ENCODE assay signal across 29 mouse cellular contexts in the genomic region with DNA sequence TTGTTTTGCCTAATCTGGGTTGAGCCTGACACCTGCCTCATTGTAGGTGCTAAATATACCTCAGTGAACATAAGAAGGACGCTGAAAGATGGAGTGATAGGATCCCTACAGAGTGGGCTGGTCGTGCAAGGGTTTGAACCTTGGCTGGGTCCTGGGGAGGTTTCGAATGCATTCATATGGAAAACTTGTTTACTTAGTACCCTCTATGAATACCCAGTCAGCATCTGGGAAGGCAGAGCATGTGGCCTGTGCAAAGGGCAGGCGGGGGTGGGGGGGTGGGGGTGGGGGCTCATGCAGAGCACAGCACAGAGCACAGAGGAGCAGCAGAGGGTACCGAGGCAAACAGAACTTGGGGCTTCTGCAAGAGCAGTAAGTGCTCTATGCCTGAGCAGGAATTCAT. TPM values are rescaled to one million over a fixed set of nuclear protein-coding genes. Genes with fewer than 3 reads are reported as not detected.
DNase-seq lines count a peak whose midpoint lies in the region; ATAC-seq and TF ChIP-seq lines count a peak whose summit lies in the region.
"Had no signal": no experiment of that assay in that cellular context is flagged by ENCODE, and none has a peak within 500 bp of the region (broad histone marks: within the 10 kb centered on the region; RNA-seq: fewer than 3 reads in every experiment).

No protein-coding gene starts in this region.

- no peak overlapping the region for H3K4me3 ChIP-seq in midbrain, embryonic 11.5 days (ENCODE audit: low read depth, low read length)
- H3K4me3 ChIP-seq in midbrain, embryonic 16.5 days (ENCODE audit: low read depth, low read length) = no peak overlapping the region
- H3K4me3 ChIP-seq in liver, postnatal 0 days (ENCODE audit: low read depth, low read length) = no peak overlapping the region
- H3K4me3 ChIP-seq: embryonic facial prominence, embryonic 12.5 days; hindbrain, embryonic 10.5 days; limb, embryonic 13.5 days; liver, embryonic 12.5 days; megakaryocyte, embryonic 14.5 days had no signal

- H3K27me3 ChIP-seq in midbrain, embryonic 11.5 days (ENCODE audit: control insufficient read depth, insufficient read depth, low read length) = no peaks in the 10 kb centered on the region
- no peaks in the 10 kb centered on the region for H3K27me3 ChIP-seq in midbrain, embryonic 16.5 days (ENCODE audit: control insufficient read depth, insufficient read depth, low read depth, low read length)
- H3K27me3 ChIP-seq in liver, postnatal 0 days (ENCODE audit: insufficient read depth, low read length) = no peaks in the 10 kb centered on the region
- H3K27me3 ChIP-seq: embryonic facial prominence, embryonic 12.5 days; limb, embryonic 13.5 days; Patski had no signal

- H3K36me3 ChIP-seq in midbrain, embryonic 11.5 days (ENCODE audit: control insufficient read depth, insufficient read depth, low read length) = no peaks in the 10 kb centered on the region
- H3K36me3 ChIP-seq in midbrain, embryonic 16.5 days (ENCODE audit: control insufficient read depth, insufficient read depth, low read length) = no peaks in the 10 kb centered on the region
- no peaks in the 10 kb centered on the region for H3K36me3 ChIP-seq in liver, postnatal 0 days (replicated peaks; ENCODE audit: insufficient read depth, low read length)
- H3K36me3 ChIP-seq: embryonic facial prominence, embryonic 12.5 days; G1E; hindbrain, embryonic 10.5 days; limb, embryonic 13.5 days; liver, embryonic 12.5 days had no signal

- H3K4me2 ChIP-seq in midbrain, embryonic 11.5 days = no peak overlapping the region
- H3K4me2 ChIP-seq in midbrain, embryonic 16.5 days (ENCODE audit: low read length) = no peak overlapping the region
- H3K4me2 ChIP-seq in liver, postnatal 0 days (ENCODE audit: low read depth, low read length) = no peak overlapping the region
- H3K4me2 ChIP-seq: embryonic facial prominence, embryonic 12.5 days; limb, embryonic 13.5 days; liver, embryonic 12.5 days had no signal

- no peak for TF ChIP-seq CTCF in liver, postnatal 0 days (IDR thresholded peaks at IDR 0.05; ENCODE audit: low read depth)

- H3K27ac ChIP-seq in midbrain, embryonic 11.5 days (ENCODE audit: low read depth, low read length) = no peak overlapping the region
- no peak overlapping the region for H3K27ac ChIP-seq in midbrain, embryonic 16.5 days (ENCODE audit: low read length)
- no peak overlapping the region for H3K27ac ChIP-seq in liver, postnatal 0 days (ENCODE audit: low read depth)
- H3K27ac ChIP-seq: embryonic facial prominence, embryonic 12.5 days; hindbrain, embryonic 10.5 days; limb, embryonic 13.5 days; liver, embryonic 12.5 days; stomach, postnatal 0 days had no signal

- intact Hi-C loops in heart, postnatal 36 days (cut with DNase I) = no loop called here

- no peaks in the 10 kb centered on the region for H3K9me3 ChIP-seq in midbrain, embryonic 11.5 days (ENCODE audit: control insufficient read depth, low read length)
- H3K9me3 ChIP-seq in midbrain, embryonic 16.5 days (replicated peaks; ENCODE audit: control insufficient read depth, low read length, poor library complexity, severe bottlenecking) = no peaks in the 10 kb centered on the region
- H3K9me3 ChIP-seq in liver, postnatal 0 days (ENCODE audit: low read length) = no peaks in the 10 kb centered on the region
- H3K9me3 ChIP-seq: embryonic facial prominence, embryonic 12.5 days; G1E; hindbrain, embryonic 10.5 days; limb, embryonic 13.5 days; liver, embryonic 12.5 days; megakaryocyte, embryonic 14.5 days had no signal

- peak; percentile 63 for DNase-seq in heart, adult 11 months
- no peak for DNase-seq in heart, postnatal 36 days
- no peak for DNase-seq in midbrain, embryonic 11.5 days (ENCODE audit: low spot score, missing footprints)
- peak; percentile 82 for DNase-seq in kidney, adult 9 months
- peak; percentile 58 to 73 for DNase-seq in kidney, postnatal 36 days
- no peak for DNase-seq in gastrocnemius, postnatal 4 days (ENCODE audit: low spot score in 2 of 2)
- DNase-seq in liver, postnatal 0 days = no peak
- DNase-seq: adrenal gland, adult 2 months; cerebellum, adult 11-12 months; cerebellum, postnatal 10 days; forebrain, postnatal 0 days; gastrocnemius, postnatal 36 days; lung, adult 2 months; lung, postnatal 14 days had no signal

- WGBS in midbrain, embryonic 11.5 days = 28% methylated on average over 5 of the region's 5 CpGs
- WGBS in midbrain, embryonic 16.5 days = 26% methylated on average over 5 of the region's 5 CpGs
- 54% methylated on average over 5 of the region's 5 CpGs for WGBS in liver, postnatal 0 days (ENCODE audit: insufficient replicate concordance)

- H3K4me1 ChIP-seq in midbrain, embryonic 11.5 days (ENCODE audit: control insufficient read depth, insufficient read depth, low read length) = 0 out of 2 replicates have a peak, but pooled peaks cover 2% of the 10 kb centered on the region
- no peaks in the 10 kb centered on the region for H3K4me1 ChIP-seq in midbrain, embryonic 16.5 days (ENCODE audit: control insufficient read depth, insufficient read depth, low read length)
- H3K4me1 ChIP-seq in liver, postnatal 0 days (ENCODE audit: insufficient read depth) = peaks cover 17% of the 10 kb centered on the region
- H3K4me1 ChIP-seq: embryonic facial prominence, embryonic 12.5 days; limb, embryonic 13.5 days; liver, embryonic 12.5 days; megakaryocyte, embryonic 14.5 days had no signal

- 0 out of 2 replicates have a peak, but pooled peaks have one; percentile 35 for ATAC-seq in midbrain, embryonic 11.5 days (ENCODE audit: low FRiP score)
- ATAC-seq in midbrain, embryonic 16.5 days = no peak
- no peak for ATAC-seq in liver, postnatal 0 days
- ATAC-seq: forebrain, postnatal 0 days; hindbrain, embryonic 16.5 days; liver, embryonic 12.5 days; Patski had no signal

- no peak for TF ChIP-seq EP300 in liver, postnatal 0 days (IDR thresholded peaks at IDR 0.05; ENCODE audit: low read depth)

- H3K9ac ChIP-seq in midbrain, embryonic 11.5 days (ENCODE audit: low read length) = no peak overlapping the region
- no peak overlapping the region for H3K9ac ChIP-seq in midbrain, embryonic 16.5 days (ENCODE audit: low read depth, low read length)
- no peak overlapping the region for H3K9ac ChIP-seq in liver, postnatal 0 days (replicated peaks)
- H3K9ac ChIP-seq: embryonic facial prominence, embryonic 12.5 days; forebrain, postnatal 0 days; limb, embryonic 13.5 days; liver, embryonic 12.5 days had no signal

RNA-seq across cellular contexts. Expression of gene Cd160, which starts 3.8 kb away (rescaled TPM):
- not detected for total RNA-seq in heart, postnatal 36 days (2021)
- polyA plus RNA-seq in midbrain, embryonic 11.5 days (2014; fragmentation: Nextera tagmentation; extraction: Ambion mirVana) = 0.12 TPM in 1 of 2 replicates, not detected in the other
- polyA plus RNA-seq in midbrain, embryonic 16.5 days (2015; fragmentation: Nextera tagmentation; extraction: Ambion mirVana) = 0.27 and 0.48 TPM in 2 replicates
- not detected for total RNA-seq in gastrocnemius, postnatal 4 days (2021)
- 0.78 and 0.89 TPM in 2 replicates for polyA plus RNA-seq in liver, postnatal 0 days (2015; fragmentation: Nextera tagmentation; extraction: Ambion mirVana)
- total RNA-seq: adrenal gland, adult 2 months; forebrain, postnatal 0 days; gastrocnemius, postnatal 36 days; left cerebral cortex, adult 18-20 months; left cerebral cortex, postnatal 25 days had no signal
- polyA plus RNA-seq: cortical plate, adult 2 months; forebrain, embryonic 11.5 days had no signal

RNA-seq across cellular contexts. Expression of gene Pdzk1, which starts 3.8 kb away (rescaled TPM):
- not detected for total RNA-seq in heart, postnatal 36 days (2021)
- 0.38 and 0.50 TPM in 2 replicates for polyA plus RNA-seq in midbrain, embryonic 11.5 days (2014; fragmentation: Nextera tagmentation; extraction: Ambion mirVana)
- polyA plus RNA-seq in midbrain, embryonic 16.5 days (2015; fragmentation: Nextera tagmentation; extraction: Ambion mirVana) = 0.60 and 0.68 TPM in 2 replicates
- total RNA-seq in gastrocnemius, postnatal 4 days (2021) = under 1 TPM in 1 of 2 experiments, not detected in 1; 0.21 TPM
- 49.4 and 57.7 TPM in 2 replicates for polyA plus RNA-seq in liver, postnatal 0 days (2015; fragmentation: Nextera tagmentation; extraction: Ambion mirVana)
- total RNA-seq: forebrain, postnatal 0 days; gastrocnemius, postnatal 36 days; monocyte, adult 5-6 weeks had no signal
- polyA plus RNA-seq: adrenal gland, adult 2 months; embryonic facial prominence, embryonic 12.5 days; forebrain, embryonic 11.5 days; limb, embryonic 13.5 days had no signal

Comparison
In these comparisons a context has a peak if more than half of its experiments do, and no peak if none do; other contexts are left out.
1. DNase-seq: peak in heart, adult 11 months (single experiment), kidney, adult 9 months (single experiment) and kidney, postnatal 36 days (2 of 2); none in heart, postnatal 36 days (0 of 2), midbrain, embryonic 11.5 days (single experiment), gastrocnemius, postnatal 4 days (0 of 2) and liver, postnatal 0 days (single experiment).
2. RNA of gene Pdzk1, which starts 3.8 kb away (polyA plus RNA-seq): 49.4 to 57.7 TPM in liver, postnatal 0 days; 0.60 to 0.68 TPM in midbrain, embryonic 16.5 days and 0.38 to 0.50 TPM in midbrain, embryonic 11.5 days; every median in the first group is over 10 times any median in the second.